Mouse (Mus musculus) MEL (cell line): ENCODE data around the gene Tuba4a. TPM values are rescaled to one million over a fixed set of nuclear protein-coding genes. Genes with fewer than 3 reads are reported as not detected.

ENCODE experiments used
- DNase-seq: peaks from one replicate; pipeline ENCODE4 v3.0.0; 2011; ENCODE audit warnings: low read depth, low spot score
- H3K27ac ChIP-seq: 2 replicates; pipeline ENCODE4 v1.5.1; 2012; ENCODE audit warnings: low read depth, mild to moderate bottlenecking, control low read depth, low read length, moderate library complexity; ENCODE audit not compliant: control insufficient read depth
- H3K27me3 ChIP-seq, 2 experiments: fragments of 150-350 bp in 1 of 2; sonication (generic) in 1 of 2; 2 replicates each; pipeline ENCODE4 v1.6.1; 2012; ENCODE audit warnings: low read length in 2 of 2, mild to moderate bottlenecking in 2 of 2, improper control_type of control experiment in 1 of 2, moderate library complexity in 1 of 2; ENCODE audit not compliant: insufficient read depth in 2 of 2, control insufficient read depth in 1 of 2
- H3K36me3 ChIP-seq, 2 experiments: 2 replicates each; pipeline ENCODE4 v1.6.1; 2012 to 2014; ENCODE audit warnings: low read length in 2 of 2, improper control_type of control experiment in 1 of 2, inconsistent platforms in 1 of 2, mild to moderate bottlenecking in 1 of 2; ENCODE audit not compliant: insufficient read depth in 2 of 2, control insufficient read depth in 1 of 2
- H3K4me1 ChIP-seq, 2 experiments: fragments of 150-350 bp in 1 of 2; sonication (generic) in 1 of 2; 2 replicates each; pipeline ENCODE4 v1.6.1; 2012; ENCODE audit warnings: low read length in 2 of 2, improper control_type of control experiment in 1 of 2, mild to moderate bottlenecking in 1 of 2; ENCODE audit not compliant: insufficient read depth in 2 of 2, control insufficient read depth in 1 of 2
- H3K4me3 ChIP-seq, 2 experiments: fragments of 150-350 bp in 1 of 2; sonication (generic) in 1 of 2; 2 replicates each; pipeline ENCODE4 v1.5.1; 2012; ENCODE audit warnings: low read depth in 2 of 2, low read length in 2 of 2, mild to moderate bottlenecking in 2 of 2, moderate library complexity in 2 of 2, control low read depth in 1 of 2, improper control_type of control experiment in 1 of 2; ENCODE audit not compliant: control insufficient read depth in 1 of 2, insufficient read depth in 1 of 2
- H3K79me2 ChIP-seq: 2 replicates; pipeline ENCODE4 v1.6.1; 2012; ENCODE audit warnings: mild to moderate bottlenecking, low read length, moderate library complexity; ENCODE audit not compliant: control insufficient read depth, poor library complexity, insufficient read depth
- H3K9ac ChIP-seq: 2 replicates; pipeline ENCODE4 v1.6.1; 2012; ENCODE audit warnings: low read depth, mild to moderate bottlenecking, control low read depth, low read length, moderate library complexity; ENCODE audit not compliant: control insufficient read depth, poor library complexity, severe bottlenecking
- H3K9me3 ChIP-seq: fragments of 150-350 bp; sonication (generic); replicated peaks from 2 replicates; pipeline ENCODE4 v1.6.1; 2012; ENCODE audit warnings: mild to moderate bottlenecking, low read length, improper control_type of control experiment, moderate library complexity; ENCODE audit not compliant: insufficient read depth
- BHLHE40 ChIP-seq: IDR thresholded peaks from 2 replicates; pipeline ENCODE4 v1.6.1; 2012; ENCODE audit warnings: low read depth, mild to moderate bottlenecking, inconsistent platforms, low read length, improper control_type of control experiment, borderline replicate concordance
- CHD2 ChIP-seq: IDR thresholded peaks from 2 replicates; pipeline ENCODE4 v1.6.1; 2011; ENCODE audit warnings: low read length, improper control_type of control experiment
- CTCF ChIP-seq, 3 experiments: IDR thresholded peaks in 2 of 3; conservative IDR thresholded peaks in 1 of 3; 2 replicates each; pipeline ENCODE4 v1.5.1; 2011 to 2012; ENCODE audit warnings: low read length in 3 of 3, low read depth in 2 of 3, mild to moderate bottlenecking in 2 of 3, improper control_type of control experiment in 1 of 3, inconsistent platforms in 1 of 3, mixed read lengths in 1 of 3, moderate library complexity in 1 of 3; ENCODE audit not compliant: control insufficient read depth in 1 of 3, insufficient read depth in 1 of 3, poor library complexity in 1 of 3, severe bottlenecking in 1 of 3
- E2F4 ChIP-seq: IDR thresholded peaks from 2 replicates; pipeline ENCODE4 v1.6.1; 2011; ENCODE audit warnings: low read depth, low read length, improper control_type of control experiment, borderline replicate concordance
- ELF1 ChIP-seq: IDR thresholded peaks from 2 replicates; pipeline ENCODE4 v1.6.1; 2014; ENCODE audit warnings: low read depth, mild to moderate bottlenecking, inconsistent platforms, low read length, improper control_type of control experiment, moderate library complexity
- EP300 ChIP-seq, 2 experiments: IDR thresholded peaks; 2 replicates each; pipeline ENCODE4 v1.6.1; 2011; ENCODE audit warnings: improper control_type of control experiment in 2 of 2, low read length in 2 of 2, low read depth in 1 of 2, mild to moderate bottlenecking in 1 of 2
- ETS1 ChIP-seq: IDR thresholded peaks from 2 replicates; pipeline ENCODE4 v1.6.1; 2012; ENCODE audit warnings: low read depth, mild to moderate bottlenecking, inconsistent platforms, low read length, improper control_type of control experiment, moderate library complexity
- GATA1 ChIP-seq: IDR thresholded peaks from 2 replicates; pipeline ENCODE4 v1.6.1; 2011; ENCODE audit warnings: low read depth, low read length, improper control_type of control experiment
- HCFC1 ChIP-seq: IDR thresholded peaks from 2 replicates; pipeline ENCODE4 v1.6.1; 2012; ENCODE audit warnings: low read depth, mild to moderate bottlenecking, inconsistent platforms, low read length, improper control_type of control experiment, moderate library complexity
- JUND ChIP-seq: IDR thresholded peaks from 2 replicates; pipeline ENCODE4 v1.6.1; 2011; ENCODE audit warnings: low read depth, mild to moderate bottlenecking, improper control_type of control experiment, low read length
- KAT2A ChIP-seq: conservative IDR thresholded peaks from 2 replicates; pipeline ENCODE4 v1.6.1; 2012; ENCODE audit warnings: low read depth, low read length, improper control_type of control experiment, inconsistent platforms
- MAFK ChIP-seq: IDR thresholded peaks from 2 replicates; pipeline ENCODE4 v1.6.1; 2011; ENCODE audit warnings: low read depth, mild to moderate bottlenecking, low read length, improper control_type of control experiment, borderline replicate concordance
- MAX ChIP-seq: IDR thresholded peaks from 2 replicates; pipeline ENCODE4 v1.6.1; 2011; ENCODE audit warnings: low read length, improper control_type of control experiment
- MAZ ChIP-seq: IDR thresholded peaks from 2 replicates; pipeline ENCODE4 v1.6.1; 2012; ENCODE audit warnings: low read depth, mild to moderate bottlenecking, inconsistent platforms, low read length, improper control_type of control experiment
- MEF2A ChIP-seq: IDR thresholded peaks from 2 replicates; pipeline ENCODE4 v1.6.1; 2014; ENCODE audit warnings: low read depth, mild to moderate bottlenecking, inconsistent platforms, low read length, improper control_type of control experiment; ENCODE audit not compliant: poor library complexity, insufficient replicate concordance, severe bottlenecking; ENCODE audit errors: extremely low read depth
- MXI1 ChIP-seq: IDR thresholded peaks from 2 replicates; pipeline ENCODE4 v1.6.1; 2011; ENCODE audit warnings: mild to moderate bottlenecking, low read depth, low read length, improper control_type of control experiment
- MYB ChIP-seq: IDR thresholded peaks from 2 replicates; pipeline ENCODE4 v1.6.1; 2011; ENCODE audit warnings: mild to moderate bottlenecking, low read depth, low read length, improper control_type of control experiment
- MYC ChIP-seq: IDR thresholded peaks from 2 replicates; pipeline ENCODE4 v1.6.1; 2011; ENCODE audit warnings: low read depth, mild to moderate bottlenecking, low read length, improper control_type of control experiment, moderate library complexity
- NELFE ChIP-seq: IDR thresholded peaks from 2 replicates; pipeline ENCODE4 v1.6.1; 2011; ENCODE audit warnings: low read depth, low read length, improper control_type of control experiment
- NRF1 ChIP-seq: IDR thresholded peaks from 2 replicates; pipeline ENCODE4 v1.6.1; 2014; ENCODE audit warnings: low read depth, mild to moderate bottlenecking, inconsistent platforms, low read length, improper control_type of control experiment, moderate library complexity; ENCODE audit not compliant: poor library complexity, insufficient read depth, severe bottlenecking
- POLR2A ChIP-seq, 2 experiments: IDR thresholded peaks; 2 replicates each; pipeline ENCODE4 v1.6.1; 2011 to 2012; ENCODE audit warnings: low read length in 2 of 2, mild to moderate bottlenecking in 2 of 2, control low read depth in 1 of 2, improper control_type of control experiment in 1 of 2, low read depth in 1 of 2, moderate library complexity in 1 of 2; ENCODE audit not compliant: control insufficient read depth in 1 of 2, insufficient read depth in 1 of 2, poor library complexity in 1 of 2
- POLR2AphosphoS2 ChIP-seq: IDR thresholded peaks from 2 replicates; pipeline ENCODE4 v1.6.1; 2011; ENCODE audit warnings: low read length, improper control_type of control experiment
- POLR2AphosphoS5 ChIP-seq: IDR thresholded peaks from 2 replicates; pipeline ENCODE4 v1.6.1; 2012; ENCODE audit warnings: low read depth, borderline replicate concordance, mild to moderate bottlenecking, inconsistent platforms, low read length, moderate library complexity, mixed read lengths
- RCOR1 ChIP-seq: IDR thresholded peaks from 2 replicates; pipeline ENCODE4 v1.6.1; 2012; ENCODE audit warnings: low read depth, mild to moderate bottlenecking, inconsistent platforms, low read length, improper control_type of control experiment
- SIN3A ChIP-seq: IDR thresholded peaks from 2 replicates; pipeline ENCODE4 v1.6.1; 2012; ENCODE audit warnings: low read length, improper control_type of control experiment, inconsistent platforms
- SMC3 ChIP-seq: IDR thresholded peaks from 2 replicates; pipeline ENCODE4 v1.6.1; 2011; ENCODE audit warnings: low read depth, low read length, improper control_type of control experiment
- TAL1 ChIP-seq: IDR thresholded peaks from 2 replicates; pipeline ENCODE4 v1.6.1; 2012; ENCODE audit warnings: mild to moderate bottlenecking, inconsistent platforms, low read length, moderate library complexity, mixed read lengths
- TBP ChIP-seq: IDR thresholded peaks from 2 replicates; pipeline ENCODE4 v1.8.0; 2011; ENCODE audit warnings: low read depth, low read length, improper control_type of control experiment
- TCF12 ChIP-seq: IDR thresholded peaks from 2 replicates; pipeline ENCODE4 v1.6.1; 2014; ENCODE audit warnings: low read depth, mild to moderate bottlenecking, inconsistent platforms, low read length, improper control_type of control experiment, moderate library complexity
- USF1 ChIP-seq: IDR thresholded peaks from 2 replicates; pipeline ENCODE4 v1.6.1; 2014; ENCODE audit warnings: low read depth, mild to moderate bottlenecking, inconsistent platforms, low read length, improper control_type of control experiment, moderate library complexity
- ZMIZ1 ChIP-seq: IDR thresholded peaks from 2 replicates; pipeline ENCODE4 v1.6.1; 2012; ENCODE audit warnings: low read depth, mild to moderate bottlenecking, inconsistent platforms, low read length, improper control_type of control experiment, moderate library complexity
- ZNF384 ChIP-seq: IDR thresholded peaks from 2 replicates; pipeline ENCODE4 v1.6.1; 2012; ENCODE audit warnings: low read depth, mild to moderate bottlenecking, inconsistent platforms, low read length, improper control_type of control experiment
- polyA plus RNA-seq, 2 experiments: library from polyadenylated mRNA; stranded (reverse) in 1 of 2; unstranded in 1 of 2; fragments of >175 nt in 1 of 2; fragments of >200 nt in 1 of 2; gene quantifications; 2 replicates each; pipeline versions ENCODE4 v1.2.1 to v1.2.4; 2012; ENCODE audit warnings: low replicate concordance in 2 of 2, low read depth in 1 of 2; ENCODE audit not compliant: insufficient read length in 2 of 2, insufficient read depth in 1 of 2, missing spikeins in 1 of 2
- total RNA-seq: library from RNA; depleted of rRNA; stranded (reverse); fragments of 300-350 nt; gene quantifications from 2 replicates; pipeline ENCODE4 v1.2.3, GENCODE M21; 2012

Gene Tuba4a
- total and polyA plus RNA-seq, 3 experiments: 385 to 439 TPM; not detected in 1

- TF ChIP-seq NRF1: no peak
- no peak for TF ChIP-seq MEF2A
- no peak for TF ChIP-seq ZNF384
- TF ChIP-seq MYC: no peak
- 0 out of 2 replicates have a peak, but pooled peaks have one; percentile 8 for TF ChIP-seq ELF1
- TF ChIP-seq CHD2: no peak
- TF ChIP-seq E2F4: 0 out of 2 replicates have a peak, but pooled peaks have one; percentile 47
- TF ChIP-seq JUND: no peak
- peak; percentile 27; the same call in 1 of the 2 replicates for TF ChIP-seq MYB
- TF ChIP-seq MAX: peak; percentile 53
- TF ChIP-seq BHLHE40: no peak
- no peak; the same call in 1 of the 2 replicates for TF ChIP-seq ZMIZ1
- TF ChIP-seq POLR2AphosphoS5: no peak
- peak; percentile 49; the same call in 1 of the 2 replicates for TF ChIP-seq TBP
- no peak for TF ChIP-seq CTCF (IDR thresholded peaks at IDR 0.05 in 2 of 3, conservative IDR thresholded peaks at IDR 0.05 in 1 of 3; ENCODE audit: control insufficient read depth in 1 of 3, insufficient read depth in 1 of 3, low read depth in 2 of 3, low read length in 3 of 3, poor library complexity in 1 of 3, severe bottlenecking in 1 of 3)
- TF ChIP-seq ETS1: peak; percentile 61
- TF ChIP-seq, all 39 proteins: peak for 12
These were observed 6.5 kb upstream of the Tuba4a start (continued) for GRCm38 (mm10) chr1:75226138-75226537.

- Histone ChIP-seq H3K9ac (peak overlapping the region; percentile 52), H3K27me3 (no peaks in the 10 kb centered on the region), H3K4me1 (peaks cover 38 to 62% of the 10 kb centered on the region in 2 experiments), H3K36me3 (peaks cover 0 to 57% of the 10 kb centered on the region in 2 experiments; a peak in 2 of 4 replicates), H3K4me3 (peak overlapping the region; percentile 31 to 49), H3K79me2 (no peaks in the 10 kb centered on the region; the same call in 1 of the 2 replicates), H3K9me3 (no peaks in the 10 kb centered on the region), H3K27ac (peak overlapping the region; percentile 91)
- DNase-seq: peak; percentile 81
- TF ChIP-seq SIN3A (peak; percentile 69), POLR2AphosphoS2 (no peak), GATA1 (peak; percentile 76), CTCF (IDR thresholded peaks at IDR 0.05 in 2 of 3, conservative IDR thresholded peaks at IDR 0.05 in 1 of 3; ENCODE audit: control insufficient read depth in 1 of 3, insufficient read depth in 1 of 3, low read depth in 2 of 3, low read length in 3 of 3, poor library complexity in 1 of 3, severe bottlenecking in 1 of 3) (no peak), SMC3 (no peak), MAFK (no peak), ELF1 (peak; percentile 32; the same call in 1 of the 2 replicates), KAT2A (no peak), MAZ (peak; percentile 75; the same call in 1 of the 2 replicates), MYC (no peak), HCFC1 (no peak), TBP (0 out of 2 replicates have a peak, but pooled peaks have one; percentile 23), EP300 (IDR thresholded peaks at IDR 0.05; ENCODE audit: low read depth in 1 of 2, low read length in 2 of 2) (peak; percentile 64 to 86), RCOR1 (peak; percentile 87), TCF12 (peak; percentile 61; the same call in 1 of the 2 replicates), MXI1 (no peak), BHLHE40 (peak; percentile 41; the same call in 1 of the 2 replicates), ETS1 (peak; percentile 87), POLR2A (IDR thresholded peaks at IDR 0.05; ENCODE audit: control insufficient read depth in 1 of 2, insufficient read depth in 1 of 2, low read depth in 1 of 2, low read length in 2 of 2, poor library complexity in 1 of 2) (0 out of 4 replicates have a peak, but pooled peaks of 1 of the 2 experiments have one; percentile 21), ZMIZ1 (no peak), USF1 (0 out of 2 replicates have a peak, but pooled peaks have one; percentile 18), MAX (no peak; the same call in 1 of the 2 replicates), CHD2 (peak; percentile 66), NELFE (no peak), TAL1 (no peak)
These were observed 5.8 kb upstream of the Tuba4a start for GRCm38 (mm10) chr1:75225473-75225872.
